Comparison of ENCODE assay signal across 13 mouse cellular contexts in the genomic region with DNA sequence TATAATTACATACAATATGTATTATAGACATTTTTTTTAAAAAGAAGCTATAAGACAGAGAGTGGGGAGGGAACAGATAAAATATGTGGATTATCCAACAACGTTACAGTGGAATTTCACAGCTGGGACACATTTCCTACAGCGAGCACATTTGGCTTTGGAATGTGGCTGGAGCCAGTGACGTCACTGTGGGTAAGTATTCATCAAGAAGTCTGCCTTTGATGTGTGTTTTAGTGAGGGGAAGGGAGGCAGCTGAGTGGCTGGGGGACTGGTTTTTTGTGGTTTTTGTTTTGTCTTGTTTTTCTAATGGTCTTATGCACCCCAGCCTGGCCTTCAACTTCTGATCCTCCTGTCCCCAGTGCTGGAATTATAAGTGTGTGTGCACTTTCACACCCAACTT.
DNase-seq lines count a peak whose midpoint lies in the region; ATAC-seq and TF ChIP-seq lines count a peak whose summit lies in the region.
"Had no signal": no experiment of that assay in that cellular context is flagged by ENCODE, and none has a peak within 500 bp of the region (broad histone marks: within the 10 kb centered on the region; RNA-seq: fewer than 3 reads in every experiment).

No protein-coding gene starts in this region.

- peak; percentile 63; the same call in 1 of the 2 replicates for ATAC-seq in embryonic facial prominence, embryonic 15.5 days (ENCODE audit: insufficient number of reproducible peaks, low FRiP score, low TSS enrichment, low read depth)
- no peak for ATAC-seq in forebrain, embryonic 11.5 days (replicated peaks; ENCODE audit: low FRiP score)
- ATAC-seq: inflammation-experienced regulatory T-cells, adult 6 months had no signal

- peak; percentile 51 for DNase-seq in kidney, postnatal 14 days
- DNase-seq in kidney, adult 2 months = no peak
- peak; percentile 13 for DNase-seq in ZHBTc4 (ENCODE audit: low read depth, low spot score)
- peak; percentile 44 to 67 for DNase-seq in lung, postnatal 4 days
- DNase-seq in layer of hippocampus, adult 9-10 months (ENCODE audit: low spot score) = no peak
- DNase-seq in forebrain, embryonic 11.5 days (ENCODE audit: low spot score) = no peak
- DNase-seq: adrenal gland, postnatal 25 days; heart, adult 18-20 months; liver; thymus, postnatal 25 days had no signal

- no peak for TF ChIP-seq POLR2A in kidney, adult 2 months (IDR thresholded peaks at IDR 0.05; ENCODE audit: low read depth, low read length)

- H3K27ac ChIP-seq in kidney, adult 2 months (ENCODE audit: insufficient read depth, low read depth, low read length) = no peak overlapping the region
- no peak overlapping the region for H3K27ac ChIP-seq in embryonic facial prominence, embryonic 15.5 days (replicated peaks)
- no peak overlapping the region for H3K27ac ChIP-seq in forebrain, embryonic 11.5 days (ENCODE audit: low read depth, low read length)
- H3K27ac ChIP-seq: forebrain, embryonic 10.5 days had no signal

- H3K36me3 ChIP-seq in kidney, adult 2 months (ENCODE audit: control insufficient read depth, insufficient read depth, low read length) = no peaks in the 10 kb centered on the region
- H3K36me3 ChIP-seq in embryonic facial prominence, embryonic 15.5 days = no peaks in the 10 kb centered on the region
- no peaks in the 10 kb centered on the region for H3K36me3 ChIP-seq in forebrain, embryonic 11.5 days (ENCODE audit: control insufficient read depth, insufficient read depth, low read length)
- H3K36me3 ChIP-seq: forebrain, embryonic 10.5 days had no signal

- H3K9ac ChIP-seq in embryonic facial prominence, embryonic 15.5 days = no peak overlapping the region
- no peak overlapping the region for H3K9ac ChIP-seq in forebrain, embryonic 11.5 days (ENCODE audit: low read length)

- H3K9me3 ChIP-seq in embryonic facial prominence, embryonic 15.5 days (replicated peaks) = no peaks in the 10 kb centered on the region
- H3K9me3 ChIP-seq in forebrain, embryonic 11.5 days (ENCODE audit: control insufficient read depth, low read length) = no peaks in the 10 kb centered on the region
- H3K9me3 ChIP-seq: forebrain, embryonic 10.5 days had no signal

- no peak overlapping the region for H3K4me2 ChIP-seq in embryonic facial prominence, embryonic 15.5 days (replicated peaks)
- no peak overlapping the region for H3K4me2 ChIP-seq in forebrain, embryonic 11.5 days (ENCODE audit: low read depth, low read length, severe bottlenecking)

- no peak for TF ChIP-seq CTCF in kidney, adult 2 months (conservative IDR thresholded peaks at IDR 0.05; ENCODE audit: insufficient read depth, insufficient read length, low read depth, low read length)

- no peak overlapping the region for H3K4me3 ChIP-seq in kidney, adult 2 months (ENCODE audit: insufficient read depth, low read depth, low read length)
- H3K4me3 ChIP-seq in embryonic facial prominence, embryonic 15.5 days (replicated peaks) = no peak overlapping the region
- no peak overlapping the region for H3K4me3 ChIP-seq in forebrain, embryonic 11.5 days (ENCODE audit: low read depth, low read length)
- H3K4me3 ChIP-seq: forebrain, embryonic 10.5 days had no signal

- no peaks in the 10 kb centered on the region for H3K4me1 ChIP-seq in kidney, adult 2 months (ENCODE audit: control insufficient read depth, insufficient read depth, low read length)
- H3K4me1 ChIP-seq in embryonic facial prominence, embryonic 15.5 days = 0 out of 2 replicates have a peak, but pooled peaks cover 4% of the 10 kb centered on the region
- no peaks in the 10 kb centered on the region for H3K4me1 ChIP-seq in forebrain, embryonic 11.5 days (replicated peaks; ENCODE audit: control insufficient read depth, insufficient read depth, low read length)
- H3K4me1 ChIP-seq: forebrain, embryonic 10.5 days had no signal

- 32% methylated on average over 3 of the region's 3 CpGs for WGBS in kidney, adult 2 months
- 3% methylated on average over 3 of the region's 3 CpGs for WGBS in embryonic facial prominence, embryonic 15.5 days
- 49% methylated on average over 3 of the region's 3 CpGs for WGBS in forebrain, embryonic 11.5 days

- no peaks in the 10 kb centered on the region for H3K27me3 ChIP-seq in kidney, adult 2 months (replicated peaks; ENCODE audit: control insufficient read depth, insufficient read depth, low read length)
- H3K27me3 ChIP-seq in embryonic facial prominence, embryonic 15.5 days = no peaks in the 10 kb centered on the region
- no peaks in the 10 kb centered on the region for H3K27me3 ChIP-seq in forebrain, embryonic 11.5 days (ENCODE audit: control insufficient read depth, insufficient read depth, low read length)

Comparison
In these comparisons a context has a peak if more than half of its experiments do, and no peak if none do; other contexts are left out.
1. DNase-seq: peak in kidney, postnatal 14 days (single experiment), ZHBTc4 (single experiment) and lung, postnatal 4 days (2 of 2); none in kidney, adult 2 months (single experiment), layer of hippocampus, adult 9-10 months (single experiment) and forebrain, embryonic 11.5 days (single experiment).